Mouse (Mus musculus): ENCODE results near the gene Car3.

DNA sequence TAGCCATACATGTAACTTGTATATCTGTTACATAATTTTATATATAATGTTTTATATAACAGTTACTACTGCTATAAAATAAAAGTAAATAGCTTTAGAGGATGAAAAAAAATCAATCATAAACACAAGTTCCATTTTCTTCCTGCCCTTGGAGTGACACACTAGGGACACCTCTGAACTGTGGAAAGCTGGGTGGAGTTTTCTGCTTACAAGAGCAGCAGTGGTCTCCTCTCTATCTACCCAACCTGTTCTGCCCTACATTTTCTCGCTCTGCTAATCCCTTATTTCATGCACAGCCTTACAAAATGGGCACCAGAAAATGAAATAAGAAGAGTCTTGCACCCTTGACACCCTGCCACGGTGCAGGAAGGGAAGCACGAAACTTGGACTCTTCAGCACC is 16.0 kb downstream of the Car3 start:
- TF ChIP-seq POLR2A (IDR thresholded peaks at IDR 0.05; ENCODE audit: extremely low read depth, insufficient read depth, low read length) (no peak), CTCF (IDR thresholded peaks at IDR 0.05; ENCODE audit: low read depth, low read length) (no peak)

Measured in liver, adult 2 months (tissue).